Mouse (Mus musculus): ENCODE results near the gene Il1rapl1. TPM values are rescaled to one million over a fixed set of nuclear protein-coding genes. Genes with fewer than 3 reads are reported as not detected.

Gene Il1rapl1
- polyA plus RNA-seq, 1 experiment = not detected

DNA sequence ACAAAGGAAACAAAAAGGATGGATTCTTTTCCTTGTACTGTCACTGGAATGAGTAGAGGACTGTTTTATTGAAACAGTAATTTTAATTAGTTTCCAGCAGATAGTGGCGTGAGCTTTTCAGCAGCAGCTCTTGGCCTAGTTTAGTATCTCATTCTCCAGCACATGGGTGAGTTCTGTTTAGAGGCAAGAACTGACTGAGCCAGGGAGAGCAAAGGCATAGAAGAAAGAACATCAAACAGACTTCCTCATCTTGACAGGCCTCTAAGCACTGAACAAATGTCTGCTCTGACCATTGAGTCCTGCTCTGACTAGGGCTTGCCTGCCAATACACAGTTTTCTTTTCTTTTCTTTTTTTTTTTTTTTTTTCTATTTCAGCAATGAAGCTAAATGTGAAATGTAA is 1160.3 kb downstream of the Il1rapl1 start:
- no peak overlapping the region for H3K4me3 ChIP-seq (ENCODE audit: control insufficient read depth, low read depth, low read length)
- no peaks in the 10 kb centered on the region for H3K27me3 ChIP-seq (ENCODE audit: control insufficient read depth, insufficient read depth, low read length)
- H3K4me1 ChIP-seq (ENCODE audit: control insufficient read depth, insufficient read depth, low read length) = no peaks in the 10 kb centered on the region
- H3K36me3 ChIP-seq (ENCODE audit: control insufficient read depth, insufficient read depth, low read length) = no peaks in the 10 kb centered on the region
- no peak overlapping the region for H3K27ac ChIP-seq (ENCODE audit: control insufficient read depth, insufficient read depth, low read depth, low read length)
- TF ChIP-seq CTCF (IDR thresholded peaks at IDR 0.05; ENCODE audit: control insufficient read depth, insufficient read depth, insufficient replicate concordance, low read depth, low read length) = no peak
- no peak for TF ChIP-seq POLR2A (IDR thresholded peaks at IDR 0.05; ENCODE audit: control insufficient read depth, low read depth, low read length)

GRCm38 (mm10) chrX:86954614-86955013 is 1160.8 kb downstream of the Il1rapl1 start:
- TF ChIP-seq CTCF (IDR thresholded peaks at IDR 0.05; ENCODE audit: control insufficient read depth, insufficient read depth, insufficient replicate concordance, low read depth, low read length) (no peak), POLR2A (IDR thresholded peaks at IDR 0.05; ENCODE audit: control insufficient read depth, low read depth, low read length) (no peak)
- Histone ChIP-seq H3K4me3 (ENCODE audit: control insufficient read depth, low read depth, low read length) (no peak overlapping the region), H3K4me1 (ENCODE audit: control insufficient read depth, insufficient read depth, low read length) (no peaks in the 10 kb centered on the region), H3K27me3 (ENCODE audit: control insufficient read depth, insufficient read depth, low read length) (no peaks in the 10 kb centered on the region), H3K36me3 (ENCODE audit: control insufficient read depth, insufficient read depth, low read length) (no peaks in the 10 kb centered on the region), H3K27ac (ENCODE audit: control insufficient read depth, insufficient read depth, low read depth, low read length) (no peak overlapping the region)

DNA sequence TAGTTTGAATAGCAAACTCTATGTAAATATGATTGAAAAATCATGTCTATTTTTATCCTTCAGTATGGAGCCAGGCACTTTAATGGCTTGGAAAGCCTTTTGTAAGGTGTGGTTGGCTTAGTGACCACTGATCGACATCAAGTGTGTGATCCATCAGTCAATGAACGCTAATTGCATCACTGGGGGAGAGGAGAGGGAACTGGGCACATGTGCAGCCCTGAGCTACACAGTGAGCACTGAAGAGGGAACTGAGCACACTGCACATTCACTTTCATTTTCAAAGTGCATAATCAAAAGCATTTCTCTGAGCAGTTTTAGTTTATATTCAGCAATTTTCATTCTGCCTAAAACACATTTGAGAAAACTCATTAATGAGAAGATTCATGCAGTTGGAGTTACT is 1164.5 kb downstream of the Il1rapl1 start:
- no peak for TF ChIP-seq CTCF (IDR thresholded peaks at IDR 0.05; ENCODE audit: control insufficient read depth, insufficient read depth, insufficient replicate concordance, low read depth, low read length)
- no peak for TF ChIP-seq POLR2A (IDR thresholded peaks at IDR 0.05; ENCODE audit: control insufficient read depth, low read depth, low read length)
- H3K36me3 ChIP-seq (ENCODE audit: control insufficient read depth, insufficient read depth, low read length) = no peaks in the 10 kb centered on the region

GRCm38 (mm10) chrX:86949112-86949511 is 1166.3 kb downstream of the Il1rapl1 start:
- Histone ChIP-seq H3K27me3 (ENCODE audit: control insufficient read depth, insufficient read depth, low read length) (no peaks in the 10 kb centered on the region), H3K27ac (ENCODE audit: control insufficient read depth, insufficient read depth, low read depth, low read length) (no peak overlapping the region), H3K4me1 (ENCODE audit: control insufficient read depth, insufficient read depth, low read length) (no peaks in the 10 kb centered on the region), H3K4me3 (ENCODE audit: control insufficient read depth, low read depth, low read length) (no peak overlapping the region), H3K36me3 (ENCODE audit: control insufficient read depth, insufficient read depth, low read length) (no peaks in the 10 kb centered on the region)
- TF ChIP-seq CTCF (IDR thresholded peaks at IDR 0.05; ENCODE audit: control insufficient read depth, insufficient read depth, insufficient replicate concordance, low read depth, low read length) (no peak), POLR2A (IDR thresholded peaks at IDR 0.05; ENCODE audit: control insufficient read depth, low read depth, low read length) (no peak)

More for the DNA sequence above, 1164.5 kb downstream of the Il1rapl1 start:
- no peaks in the 10 kb centered on the region for H3K4me1 ChIP-seq (ENCODE audit: control insufficient read depth, insufficient read depth, low read length)
- no peaks in the 10 kb centered on the region for H3K27me3 ChIP-seq (ENCODE audit: control insufficient read depth, insufficient read depth, low read length)
- no peak overlapping the region for H3K27ac ChIP-seq (ENCODE audit: control insufficient read depth, insufficient read depth, low read depth, low read length)
- H3K4me3 ChIP-seq (ENCODE audit: control insufficient read depth, low read depth, low read length) = no peak overlapping the region

GRCm38 (mm10) chrX:86854835-86855234 is 1260.6 kb downstream of the Il1rapl1 start:
- H3K4me1 ChIP-seq (ENCODE audit: control insufficient read depth, insufficient read depth, low read length) = no peaks in the 10 kb centered on the region
- no peak overlapping the region for H3K27ac ChIP-seq (ENCODE audit: control insufficient read depth, insufficient read depth, low read depth, low read length)
- no peaks in the 10 kb centered on the region for H3K27me3 ChIP-seq (ENCODE audit: control insufficient read depth, insufficient read depth, low read length)
- H3K36me3 ChIP-seq (ENCODE audit: control insufficient read depth, insufficient read depth, low read length) = no peaks in the 10 kb centered on the region
- H3K4me3 ChIP-seq (ENCODE audit: control insufficient read depth, low read depth, low read length) = no peak overlapping the region
- TF ChIP-seq CTCF (IDR thresholded peaks at IDR 0.05; ENCODE audit: control insufficient read depth, insufficient read depth, insufficient replicate concordance, low read depth, low read length) = no peak
- no peak for TF ChIP-seq POLR2A (IDR thresholded peaks at IDR 0.05; ENCODE audit: control insufficient read depth, low read depth, low read length)

DNA sequence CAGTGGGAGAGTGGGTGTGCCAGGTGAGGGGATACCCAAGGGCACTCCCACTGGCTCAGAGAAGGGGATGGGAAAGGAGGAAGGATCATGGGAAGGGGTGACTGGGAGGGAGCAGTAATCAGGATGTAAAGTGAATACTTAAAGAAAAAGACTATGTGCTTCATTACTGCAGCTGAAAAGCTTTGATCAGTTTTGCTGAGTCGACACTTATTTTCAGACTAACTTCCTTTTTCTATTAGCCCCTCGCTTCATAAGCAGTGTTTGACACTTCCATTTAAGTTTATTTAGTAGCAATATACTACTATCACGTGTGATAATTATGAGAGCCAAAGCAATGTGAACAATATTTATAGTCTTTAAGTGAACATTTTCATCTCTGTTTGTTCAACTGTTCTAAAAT is 1307.2 kb downstream of the Il1rapl1 start:
- Histone ChIP-seq H3K4me3 (ENCODE audit: control insufficient read depth, low read depth, low read length) (no peak overlapping the region), H3K4me1 (ENCODE audit: control insufficient read depth, insufficient read depth, low read length) (no peaks in the 10 kb centered on the region), H3K27ac (ENCODE audit: control insufficient read depth, insufficient read depth, low read depth, low read length) (no peak overlapping the region), H3K27me3 (ENCODE audit: control insufficient read depth, insufficient read depth, low read length) (no peaks in the 10 kb centered on the region), H3K36me3 (ENCODE audit: control insufficient read depth, insufficient read depth, low read length) (no peaks in the 10 kb centered on the region)
- TF ChIP-seq CTCF (IDR thresholded peaks at IDR 0.05; ENCODE audit: control insufficient read depth, insufficient read depth, insufficient replicate concordance, low read depth, low read length) = no peak
- no peak for TF ChIP-seq POLR2A (IDR thresholded peaks at IDR 0.05; ENCODE audit: control insufficient read depth, low read depth, low read length)

- no peak overlapping the region for H3K27ac ChIP-seq (ENCODE audit: control insufficient read depth, insufficient read depth, low read depth, low read length)
- H3K4me3 ChIP-seq (ENCODE audit: control insufficient read depth, low read depth, low read length) = no peak overlapping the region
- no peaks in the 10 kb centered on the region for H3K4me1 ChIP-seq (ENCODE audit: control insufficient read depth, insufficient read depth, low read length)
- no peaks in the 10 kb centered on the region for H3K27me3 ChIP-seq (ENCODE audit: control insufficient read depth, insufficient read depth, low read length)
- TF ChIP-seq CTCF (IDR thresholded peaks at IDR 0.05; ENCODE audit: control insufficient read depth, insufficient read depth, insufficient replicate concordance, low read depth, low read length) = no peak
- TF ChIP-seq POLR2A (IDR thresholded peaks at IDR 0.05; ENCODE audit: control insufficient read depth, low read depth, low read length) = no peak
- no peaks in the 10 kb centered on the region for H3K36me3 ChIP-seq (ENCODE audit: control insufficient read depth, insufficient read depth, low read length)
These were observed 1312.7 kb downstream of the Il1rapl1 start for GRCm38 (mm10) chrX:86802725-86803124.

DNA sequence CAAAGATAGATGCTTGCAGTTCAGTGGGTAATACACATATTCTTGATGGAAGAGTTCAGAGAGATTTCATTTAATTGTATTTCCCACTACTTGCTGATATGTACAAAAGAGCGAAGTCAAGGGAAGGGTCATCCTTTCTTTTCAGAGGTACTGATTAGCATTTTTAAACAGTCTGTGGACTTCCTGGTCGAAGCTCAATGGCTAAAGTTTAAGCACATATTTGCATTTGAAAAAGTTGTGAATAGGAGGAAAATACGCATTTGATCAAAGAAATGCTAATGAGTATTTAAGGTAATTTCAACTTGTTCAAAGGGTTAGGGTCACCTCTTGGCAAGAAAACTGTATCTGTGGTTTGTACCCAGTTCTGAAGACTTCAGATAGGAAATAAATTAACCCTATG is 1386.6 kb downstream of the Il1rapl1 start:
- no peaks in the 10 kb centered on the region for H3K4me1 ChIP-seq (ENCODE audit: control insufficient read depth, insufficient read depth, low read length)
- no peak for TF ChIP-seq POLR2A (IDR thresholded peaks at IDR 0.05; ENCODE audit: control insufficient read depth, low read depth, low read length)
- TF ChIP-seq CTCF (IDR thresholded peaks at IDR 0.05; ENCODE audit: control insufficient read depth, insufficient read depth, insufficient replicate concordance, low read depth, low read length) = no peak
- no peaks in the 10 kb centered on the region for H3K36me3 ChIP-seq (ENCODE audit: control insufficient read depth, insufficient read depth, low read length)
- H3K27ac ChIP-seq (ENCODE audit: control insufficient read depth, insufficient read depth, low read depth, low read length) = no peak overlapping the region
- H3K27me3 ChIP-seq (ENCODE audit: control insufficient read depth, insufficient read depth, low read length) = no peaks in the 10 kb centered on the region
- H3K4me3 ChIP-seq (ENCODE audit: control insufficient read depth, low read depth, low read length) = no peak overlapping the region

All from testis, adult 2 months (tissue).